Mouse (Mus musculus) liver, embryonic 14.5 days (tissue): Measurements from ENCODE around the gene Vasn.

Source experiments
- CTCF ChIP-seq: IDR thresholded peaks from 2 replicates; pipeline ENCODE4 v1.5.1; 2016; ENCODE audit warnings: antibody characterized with exemption, low read depth, control low read depth
- EP300 ChIP-seq: IDR thresholded peaks from 2 replicates; pipeline ENCODE4 v1.6.1; 2016; ENCODE audit warnings: antibody characterized with exemption, low read depth

- TF ChIP-seq EP300 (no peak), CTCF (no peak)
Observed at GRCm38 (mm10) chr16:4627105-4627504, 12.6 kb upstream of the Vasn start.
